In genomic region chr2:75376666-75377065, GRCm38 (mm10) we compare ENCODE assay signal across 26 mouse cellular contexts.
A peak's percentile ranks its signal among the peaks of the same experiment; 100 is the strongest.
DNase-seq lines count a peak whose midpoint lies in the region; ATAC-seq and TF ChIP-seq lines count a peak whose summit lies in the region.
"Had no signal": no experiment of that assay in that cellular context is flagged by ENCODE, and none has a peak within 500 bp of the region (broad histone marks: within the 10 kb centered on the region; RNA-seq: fewer than 3 reads in every experiment).

No protein-coding gene starts in this region.

- peak overlapping the region; percentile 1; the same call in 1 of the 2 replicates for H3K27ac ChIP-seq in hindbrain, embryonic 13.5 days
- H3K27ac ChIP-seq in hindbrain, embryonic 16.5 days (ENCODE audit: low read depth, low read length) = no peak overlapping the region
- H3K27ac ChIP-seq in midbrain, embryonic 14.5 days (replicated peaks; ENCODE audit: low read depth, low read length) = peak overlapping the region; percentile 58
- no peak overlapping the region for H3K27ac ChIP-seq in midbrain, postnatal 0 days (ENCODE audit: low read depth, low read length)
- peak overlapping the region; percentile 70 for H3K27ac ChIP-seq in limb, embryonic 10.5 days
- H3K27ac ChIP-seq in limb, embryonic 14.5 days (replicated peaks; ENCODE audit: low read depth, low read length) = no peak overlapping the region
- no peak overlapping the region for H3K27ac ChIP-seq in thymus, adult 2 months (ENCODE audit: control insufficient read depth, insufficient read depth, low read length)
- H3K27ac ChIP-seq: forebrain, embryonic 13.5 days; lung, embryonic 15.5 days had no signal

- 73% methylated on average over 5 of the region's 5 CpGs for WGBS in hindbrain, embryonic 13.5 days
- WGBS in hindbrain, embryonic 16.5 days = 71% methylated on average over 5 of the region's 5 CpGs
- 77% methylated on average over 5 of the region's 5 CpGs for whole genome bisulfite sequencing in midbrain, embryonic 14.5 days
- 73% methylated on average over 5 of the region's 5 CpGs for WGBS in midbrain, postnatal 0 days
- WGBS in limb, embryonic 10.5 days = 63% methylated on average over 5 of the region's 5 CpGs
- WGBS in limb, embryonic 14.5 days = 50% methylated on average over 5 of the region's 5 CpGs
- WGBS in thymus, adult 2 months = 93% methylated on average over 5 of the region's 5 CpGs

- no peak for TF ChIP-seq CTCF in midbrain, postnatal 0 days (IDR thresholded peaks at IDR 0.05)
- TF ChIP-seq CTCF in thymus, adult 2 months (IDR thresholded peaks at IDR 0.05; ENCODE audit: borderline replicate concordance, control insufficient read depth, extremely low read depth, insufficient read depth, low read length, poor library complexity) = no peak

- no peak for DNase-seq in midbrain, embryonic 14.5 days
- no peak for DNase-seq in midbrain, postnatal 0 days (ENCODE audit: low spot score)
- DNase-seq in limb, embryonic 10.5 days (ENCODE audit: low spot score) = peak; percentile 55
- DNase-seq in limb, embryonic 14.5 days (ENCODE audit: low spot score) = peak; percentile 68
- no peak for DNase-seq in thymus, adult 2 months
- DNase-seq: adrenal gland, postnatal 25 days; B cell, adult 2 months; cerebellum, adult 11-12 months; cerebellum, adult 9-11 months; gastrocnemius, postnatal 25 days; heart, adult 18-20 months; heart, postnatal 4 days; kidney, adult 2 months; kidney, postnatal 4 days; layer of hippocampus, postnatal 36 days; left cerebral cortex, postnatal 4 days; retina, postnatal 1 day; right cerebral cortex, postnatal 14 days; thymus, postnatal 25 days had no signal

- no peaks in the 10 kb centered on the region for H3K9me3 ChIP-seq in hindbrain, embryonic 13.5 days
- H3K9me3 ChIP-seq in hindbrain, embryonic 16.5 days (ENCODE audit: control insufficient read depth, low read length) = no peaks in the 10 kb centered on the region
- H3K9me3 ChIP-seq in midbrain, embryonic 14.5 days (ENCODE audit: control insufficient read depth, low read length) = no peaks in the 10 kb centered on the region
- H3K9me3 ChIP-seq in midbrain, postnatal 0 days (ENCODE audit: low read length) = no peaks in the 10 kb centered on the region
- no peaks in the 10 kb centered on the region for H3K9me3 ChIP-seq in limb, embryonic 10.5 days (replicated peaks)
- H3K9me3 ChIP-seq in limb, embryonic 14.5 days (ENCODE audit: control insufficient read depth, low read length) = no peaks in the 10 kb centered on the region; the same call in 1 of the 2 replicates
- H3K9me3 ChIP-seq: forebrain, embryonic 13.5 days; lung, embryonic 15.5 days had no signal

- no peak for ATAC-seq in hindbrain, embryonic 13.5 days (ENCODE audit: low FRiP score)
- ATAC-seq in hindbrain, embryonic 16.5 days = no peak; the same call in 1 of the 2 replicates
- ATAC-seq in midbrain, embryonic 14.5 days (ENCODE audit: low FRiP score, low TSS enrichment) = no peak
- ATAC-seq in midbrain, postnatal 0 days (ENCODE audit: low FRiP score) = no peak
- ATAC-seq in limb, embryonic 14.5 days (ENCODE audit: low FRiP score, low read depth) = peak; percentile 79
- ATAC-seq: forebrain, embryonic 13.5 days; inflammation-experienced regulatory T-cells, adult 6 months had no signal

- no peaks in the 10 kb centered on the region for H3K36me3 ChIP-seq in hindbrain, embryonic 13.5 days
- H3K36me3 ChIP-seq in hindbrain, embryonic 16.5 days (ENCODE audit: control insufficient read depth, insufficient read depth, low read length) = no peaks in the 10 kb centered on the region
- no peaks in the 10 kb centered on the region for H3K36me3 ChIP-seq in midbrain, embryonic 14.5 days (ENCODE audit: control insufficient read depth, insufficient read depth, low read length)
- H3K36me3 ChIP-seq in midbrain, postnatal 0 days (ENCODE audit: insufficient read depth, low read length) = no peaks in the 10 kb centered on the region
- H3K36me3 ChIP-seq in limb, embryonic 10.5 days = no peaks in the 10 kb centered on the region
- H3K36me3 ChIP-seq in limb, embryonic 14.5 days (ENCODE audit: control insufficient read depth, insufficient read depth, low read length) = no peaks in the 10 kb centered on the region
- no peaks in the 10 kb centered on the region for H3K36me3 ChIP-seq in thymus, adult 2 months (ENCODE audit: control insufficient read depth, insufficient read depth, low read length)
- H3K36me3 ChIP-seq: lung, embryonic 15.5 days had no signal

- H3K27me3 ChIP-seq in hindbrain, embryonic 13.5 days = no peaks in the 10 kb centered on the region
- no peaks in the 10 kb centered on the region for H3K27me3 ChIP-seq in hindbrain, embryonic 16.5 days (replicated peaks; ENCODE audit: control insufficient read depth, insufficient read depth, low read length)
- H3K27me3 ChIP-seq in midbrain, embryonic 14.5 days (ENCODE audit: control insufficient read depth, insufficient read depth, low read length) = no peaks in the 10 kb centered on the region
- no peaks in the 10 kb centered on the region for H3K27me3 ChIP-seq in midbrain, postnatal 0 days (ENCODE audit: insufficient read depth, low read length)
- H3K27me3 ChIP-seq in limb, embryonic 10.5 days (ENCODE audit: low read depth, poor library complexity, severe bottlenecking) = no peaks in the 10 kb centered on the region
- H3K27me3 ChIP-seq in limb, embryonic 14.5 days (ENCODE audit: control insufficient read depth, insufficient read depth, low read length) = no peaks in the 10 kb centered on the region
- H3K27me3 ChIP-seq in thymus, adult 2 months (ENCODE audit: control insufficient read depth, insufficient read depth, low read length) = no peaks in the 10 kb centered on the region
- H3K27me3 ChIP-seq: forebrain, embryonic 13.5 days; lung, embryonic 15.5 days had no signal

- H3K4me2 ChIP-seq in hindbrain, embryonic 13.5 days = no peak overlapping the region
- H3K4me2 ChIP-seq in hindbrain, embryonic 16.5 days (ENCODE audit: low read length) = no peak overlapping the region
- H3K4me2 ChIP-seq in midbrain, embryonic 14.5 days (ENCODE audit: low read length) = no peak overlapping the region
- no peak overlapping the region for H3K4me2 ChIP-seq in midbrain, postnatal 0 days (ENCODE audit: low read depth, low read length, poor library complexity, severe bottlenecking)
- no peak overlapping the region for H3K4me2 ChIP-seq in limb, embryonic 14.5 days (replicated peaks; ENCODE audit: low read depth, low read length, severe bottlenecking)
- H3K4me2 ChIP-seq: forebrain, embryonic 13.5 days; heart, embryonic 11.5 days; liver, embryonic 11.5 days; lung, embryonic 15.5 days had no signal

- peaks cover 12% of the 10 kb centered on the region for H3K4me1 ChIP-seq in hindbrain, embryonic 13.5 days (replicated peaks)
- peaks cover 4% of the 10 kb centered on the region; the same call in 1 of the 2 replicates for H3K4me1 ChIP-seq in hindbrain, embryonic 16.5 days (ENCODE audit: control insufficient read depth, insufficient read depth, low read depth, low read length)
- peaks cover 20% of the 10 kb centered on the region; the same call in 1 of the 2 replicates for H3K4me1 ChIP-seq in midbrain, embryonic 14.5 days (ENCODE audit: control insufficient read depth, insufficient read depth, low read length)
- H3K4me1 ChIP-seq in midbrain, postnatal 0 days (ENCODE audit: insufficient read depth, low read length) = peaks cover 4% of the 10 kb centered on the region; the same call in 1 of the 2 replicates
- peaks cover 31% of the 10 kb centered on the region for H3K4me1 ChIP-seq in limb, embryonic 10.5 days
- no peaks in the 10 kb centered on the region for H3K4me1 ChIP-seq in limb, embryonic 14.5 days (ENCODE audit: control insufficient read depth, insufficient read depth, low read length)
- no peaks in the 10 kb centered on the region for H3K4me1 ChIP-seq in thymus, adult 2 months (replicated peaks; ENCODE audit: control insufficient read depth, insufficient read depth, low read length)
- H3K4me1 ChIP-seq: lung, embryonic 15.5 days had no signal

- TF ChIP-seq POLR2A in limb, embryonic 14.5 days (IDR thresholded peaks at IDR 0.05; ENCODE audit: borderline replicate concordance, extremely low read depth, insufficient read depth, insufficient read length) = no peak
- TF ChIP-seq POLR2A in thymus, adult 2 months (IDR thresholded peaks at IDR 0.05; ENCODE audit: control insufficient read depth, extremely low read depth, insufficient read depth, low read length, poor library complexity) = no peak

- no peak overlapping the region for H3K9ac ChIP-seq in hindbrain, embryonic 13.5 days
- H3K9ac ChIP-seq in hindbrain, embryonic 16.5 days (ENCODE audit: low read depth, low read length) = no peak overlapping the region
- no peak overlapping the region for H3K9ac ChIP-seq in midbrain, embryonic 14.5 days (replicated peaks; ENCODE audit: low read length)
- H3K9ac ChIP-seq in midbrain, postnatal 0 days (replicated peaks; ENCODE audit: low read length, poor library complexity, severe bottlenecking) = no peak overlapping the region
- no peak overlapping the region for H3K9ac ChIP-seq in limb, embryonic 14.5 days (ENCODE audit: low read depth, low read length, severe bottlenecking)
- H3K9ac ChIP-seq: forebrain, embryonic 13.5 days; lung, embryonic 15.5 days had no signal

- no peak overlapping the region for H3K4me3 ChIP-seq in hindbrain, embryonic 13.5 days
- H3K4me3 ChIP-seq in hindbrain, embryonic 16.5 days (ENCODE audit: low read length) = no peak overlapping the region
- H3K4me3 ChIP-seq in midbrain, embryonic 14.5 days (replicated peaks; ENCODE audit: low read depth, low read length) = no peak overlapping the region
- H3K4me3 ChIP-seq in midbrain, postnatal 0 days (ENCODE audit: low read depth, low read length) = no peak overlapping the region
- no peak overlapping the region for H3K4me3 ChIP-seq in limb, embryonic 10.5 days
- no peak overlapping the region for H3K4me3 ChIP-seq in limb, embryonic 14.5 days (replicated peaks; ENCODE audit: low read length)
- no peak overlapping the region for H3K4me3 ChIP-seq in thymus, adult 2 months (ENCODE audit: control insufficient read depth, insufficient read depth, low read length)
- H3K4me3 ChIP-seq: forebrain, embryonic 13.5 days; lung, embryonic 15.5 days had no signal

Comparison
In these comparisons a context has a peak if more than half of its experiments do, and no peak if none do; other contexts are left out.
1. H3K27ac ChIP-seq: peak in hindbrain, embryonic 13.5 days (single experiment), midbrain, embryonic 14.5 days (single experiment) and limb, embryonic 10.5 days (single experiment); none in hindbrain, embryonic 16.5 days (single experiment), midbrain, postnatal 0 days (single experiment), limb, embryonic 14.5 days (single experiment) and thymus, adult 2 months (single experiment).
2. DNase-seq: peak in limb, embryonic 10.5 days (single experiment) and limb, embryonic 14.5 days (single experiment); none in midbrain, embryonic 14.5 days (single experiment), midbrain, postnatal 0 days (single experiment) and thymus, adult 2 months (single experiment).